Mouse (Mus musculus) heart, adult 2 months (tissue): ENCODE data around the gene Gm17409.

Experiments
- CTCF ChIP-seq: fragments of 200-600 bp; IDR thresholded peaks from 2 replicates; pipeline ENCODE4 v1.8.1; 2022; ENCODE audit warnings: antibody characterized with exemption, mild to moderate bottlenecking, moderate library complexity
- EP300 ChIP-seq: fragments of 200-500 bp; IDR thresholded peaks from 2 replicates; pipeline ENCODE4 v1.6.1; 2011; ENCODE audit warnings: low read depth, low read length, control low read depth; ENCODE audit not compliant: insufficient read depth
- POLR2A ChIP-seq: fragments of 200-500 bp; IDR thresholded peaks from 2 replicates; pipeline ENCODE4 v1.6.1; 2011; ENCODE audit warnings: mild to moderate bottlenecking, low read depth, low read length, control low read depth; ENCODE audit not compliant: insufficient read depth

DNA sequence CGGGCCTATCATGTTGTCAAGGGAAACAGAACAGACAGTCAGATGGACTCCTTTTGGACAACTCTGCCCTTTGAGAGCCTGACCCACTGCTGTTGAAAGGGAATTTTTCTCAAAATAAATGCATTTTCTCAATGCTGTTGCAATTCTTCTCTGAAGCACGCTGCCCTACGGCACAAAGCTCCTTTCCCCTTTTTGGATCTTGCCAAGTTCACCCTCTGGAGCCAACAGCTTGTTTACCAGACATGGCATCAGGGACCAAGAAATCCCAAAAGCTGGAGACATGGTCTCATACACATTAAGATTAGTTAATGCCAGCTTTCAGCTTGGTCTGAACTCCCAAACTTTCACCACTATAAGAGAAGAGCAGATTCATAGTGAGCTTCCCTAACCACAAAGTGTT lies 33.0 kb upstream of the Gm17409 start:
- TF ChIP-seq EP300 (no peak), CTCF (no peak), POLR2A (no peak)
